Mouse (Mus musculus) urinary bladder, postnatal 36 days (tissue): ENCODE results near the gene Psmc5.
"Not testable (repeated sequence)": the region's sequence is repeated elsewhere in the genome, so short reads cannot be mapped to it uniquely, and the experiment has no call there.

Experiments
- DNase-seq, 2 experiments: peaks; one replicate each; pipeline ENCODE4 v3.0.0; 2022; ENCODE audit warnings: low spot score in 2 of 2, mixed read lengths in 1 of 2

The Psmc5 gene

GRCm38 (mm10) chr11:106255685-106256451 is at the start of gene Psmc5, which contains the start of gene Ftsj3:
Psmc5 (plus strand) TSS chr11:106256154.
Ftsj3 (minus strand) TSS chr11:106256079.
- peak; percentile 98 for DNase-seq

GRCm38 (mm10) chr11:106212771-106213170 is 43.2 kb upstream of the Psmc5 start:
- no peak for DNase-seq

- DNase-seq = no peak
These were observed 41.1 kb upstream of the Psmc5 start for GRCm38 (mm10) chr11:106214856-106215255.

GRCm38 (mm10) chr11:106215450-106215859 is 40.5 kb upstream of the Psmc5 start:
- DNase-seq = no peak

- DNase-seq = peak; percentile 87 to 95
These were observed 39.8 kb upstream of the Psmc5 start, which contains the start of gene Ccdc47 for GRCm38 (mm10) chr11:106215927-106216729. Ccdc47 (minus strand) TSS chr11:106216344.

DNA sequence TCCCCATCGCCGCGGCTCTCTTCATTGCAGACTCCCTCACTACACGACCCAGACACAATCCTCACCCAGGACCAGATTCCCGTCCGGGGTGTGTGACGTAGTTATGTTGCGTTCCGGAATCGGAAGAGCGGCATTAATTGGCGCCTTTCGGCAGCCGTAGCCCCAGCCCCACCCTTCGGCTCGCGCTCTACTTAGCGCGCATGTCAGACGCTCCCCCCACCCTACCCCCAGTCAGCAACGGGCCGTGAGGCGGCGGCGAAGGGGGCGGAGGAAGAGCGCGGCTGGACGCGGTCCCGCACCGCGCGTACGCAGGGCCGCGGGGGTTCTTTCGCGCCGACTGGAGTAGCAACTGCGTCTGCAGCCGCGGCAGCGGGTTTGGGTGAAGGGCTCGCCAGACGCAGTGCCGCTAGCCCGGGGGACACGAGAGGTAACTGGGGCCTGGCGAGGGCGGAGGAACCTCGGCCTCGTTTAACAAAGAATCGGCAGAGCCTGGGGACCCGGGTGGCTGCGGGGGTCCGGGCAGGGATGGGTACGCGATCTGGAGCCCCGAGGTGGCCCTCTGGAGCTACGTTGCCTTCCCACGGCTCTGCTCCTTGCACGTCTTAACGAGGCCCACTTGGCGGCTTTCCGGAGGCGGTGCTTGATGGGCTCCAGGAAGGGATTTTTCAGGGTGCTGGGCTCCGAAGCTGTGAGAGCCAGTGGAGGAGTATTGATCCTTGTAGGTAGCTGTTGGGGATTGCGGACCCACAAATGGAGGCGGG is 39.0 kb upstream of the Psmc5 start, which contains the start of gene Ddx42:
TSS of gene Ddx42 (plus strand) at position 197 of the 761 bp plus-strand sequence.
- peak; percentile 81 to 90 for DNase-seq

GRCm38 (mm10) chr11:106220603-106221002 is 35.4 kb upstream of the Psmc5 start:
- no peak for DNase-seq

- not testable (repeated sequence) for DNase-seq
These were observed 22.0 kb upstream of the Psmc5 start for GRCm38 (mm10) chr11:106233978-106234377.

GRCm38 (mm10) chr11:106246834-106247233 is 9.1 kb upstream of the Psmc5 start:
- DNase-seq = no peak

GRCm38 (mm10) chr11:106249326-106249725 is 6.6 kb upstream of the Psmc5 start:
- no peak for DNase-seq

- no peak for DNase-seq
These were observed 1.2 kb upstream of the Psmc5 start for GRCm38 (mm10) chr11:106254767-106255166.

- DNase-seq = no peak
These were observed 780 bp upstream of the Psmc5 start for GRCm38 (mm10) chr11:106255174-106255573.

GRCm38 (mm10) chr11:106256775-106257174 is 821 bp downstream of the Psmc5 start:
- DNase-seq = no peak

GRCm38 (mm10) chr11:106260826-106261450 is 5.0 kb downstream of the Psmc5 start:
- no peak for DNase-seq

- DNase-seq = no peak
These were observed 8.0 kb downstream of the Psmc5 start for GRCm38 (mm10) chr11:106263963-106264362.

DNA sequence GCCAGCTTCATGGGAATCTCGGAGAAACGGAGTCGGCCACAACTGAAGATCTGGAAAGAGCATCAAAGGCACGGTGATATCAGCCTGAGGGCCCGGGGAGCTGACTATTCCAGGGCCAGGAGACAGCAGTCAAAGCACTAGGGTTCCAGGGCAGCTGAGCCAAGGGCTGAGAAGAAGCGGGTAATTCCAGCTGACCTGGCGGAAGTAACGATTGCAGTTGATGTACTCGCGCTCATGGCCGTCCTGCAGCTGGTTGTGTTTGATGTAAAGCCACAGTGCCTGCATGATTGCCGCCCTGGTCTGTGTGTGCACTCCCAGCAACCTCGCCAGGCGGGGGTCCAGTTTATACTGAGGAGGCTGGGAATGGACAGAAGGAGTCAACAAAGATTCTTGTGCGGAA is 9.0 kb downstream of the Psmc5 start:
- no peak for DNase-seq

- DNase-seq = no peak
These were observed 9.6 kb downstream of the Psmc5 start for GRCm38 (mm10) chr11:106265570-106265969.

- DNase-seq = no peak
These were observed 10.5 kb downstream of the Psmc5 start for GRCm38 (mm10) chr11:106266431-106266830.

- peak; percentile 68 to 86 for DNase-seq
These were observed 11.4 kb downstream of the Psmc5 start for GRCm38 (mm10) chr11:106267311-106267852.

- DNase-seq = no peak
These were observed 11.9 kb downstream of the Psmc5 start for GRCm38 (mm10) chr11:106267871-106268270.
